Mouse (Mus musculus): ENCODE data around the gene Klhl30.

DNA sequence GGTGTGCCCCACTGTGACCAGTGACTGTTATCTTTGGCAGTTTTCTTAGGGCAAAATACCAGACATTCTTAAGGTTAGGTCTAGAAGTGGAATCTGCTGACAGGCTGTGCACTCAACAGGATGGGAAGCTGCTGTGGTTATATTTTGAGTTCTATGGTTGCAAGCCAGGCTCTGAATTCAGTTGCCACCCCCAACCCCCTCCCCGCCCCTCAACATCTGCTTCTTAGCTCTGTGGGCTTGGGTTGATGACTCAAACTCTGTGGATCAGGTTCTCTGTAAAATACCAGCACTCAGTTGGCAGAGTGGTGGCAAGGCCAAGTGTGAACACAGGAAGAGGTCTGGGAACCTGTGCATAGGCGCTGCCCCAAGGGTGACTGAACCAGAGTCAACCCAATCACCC is 1.5 kb downstream of the Klhl30 start:
- TF ChIP-seq CTCF (conservative IDR thresholded peaks at IDR 0.05; ENCODE audit: insufficient read depth, insufficient read length, low read depth, low read length) (no peak), POLR2A (IDR thresholded peaks at IDR 0.05; ENCODE audit: low read depth, low read length) (no peak)
